Mouse (Mus musculus) spleen, adult 2 months (tissue): ENCODE measurements around the gene Tmem170b. TPM values are rescaled to one million over a fixed set of nuclear protein-coding genes. Genes with fewer than 3 reads are reported as not detected.

ENCODE experiments used
- DNase-seq, 2 experiments: peaks; one replicate each; pipeline versions ENCODE4 v3.0.0 to v3.0.0-alpha.2; 2012 to 2021; ENCODE audit warnings: low spot score in 2 of 2, low read depth in 1 of 2
- H3K27ac ChIP-seq: fragments of 200-500 bp; 2 replicates; pipeline ENCODE4 v1.5.1; 2012; ENCODE audit warnings: low read length, inconsistent platforms; ENCODE audit not compliant: insufficient read depth
- H3K27me3 ChIP-seq: fragments of 200-500 bp; 2 replicates; pipeline ENCODE4 v1.6.1; 2012; ENCODE audit warnings: mild to moderate bottlenecking, moderate library complexity, low read length, inconsistent platforms; ENCODE audit not compliant: control insufficient read depth, insufficient read depth
- H3K36me3 ChIP-seq: fragments of 200-500 bp; 2 replicates; pipeline ENCODE4 v1.6.1; 2012; ENCODE audit warnings: mild to moderate bottlenecking, low read length, inconsistent platforms; ENCODE audit not compliant: control insufficient read depth, insufficient read depth
- H3K4me1 ChIP-seq: fragments of 200-500 bp; 2 replicates; pipeline ENCODE4 v1.6.1; 2011; ENCODE audit warnings: inconsistent platforms; ENCODE audit not compliant: control insufficient read depth, insufficient read depth, insufficient read length
- H3K4me3 ChIP-seq: fragments of 200-500 bp; 2 replicates; pipeline ENCODE4 v1.5.1; 2011; ENCODE audit warnings: mild to moderate bottlenecking, inconsistent platforms; ENCODE audit not compliant: insufficient read depth, insufficient read length; ENCODE audit errors: extremely low read depth
- CTCF ChIP-seq: fragments of 200-500 bp; IDR thresholded peaks from 2 replicates; pipeline ENCODE4 v1.5.1; 2011; ENCODE audit warnings: mild to moderate bottlenecking, inconsistent platforms; ENCODE audit not compliant: insufficient read depth, insufficient read length, insufficient replicate concordance; ENCODE audit errors: extremely low read depth
- POLR2A ChIP-seq: fragments of 200-500 bp; IDR thresholded peaks from 2 replicates; pipeline ENCODE4 v1.6.1; 2011; ENCODE audit warnings: low read depth, low read length, inconsistent platforms
- WGBS: fragments of 180-500 bp; shearing (Covaris S2); methylation state at CpG from one replicate; pipeline ENCODE4 v1.1.7; 2018; 5-methylcytosine and 5-hydroxymethylcytosine counted together
- polyA plus RNA-seq: library from polyadenylated mRNA; depleted of rRNA; stranded (reverse); fragments of >200 nt; gene quantifications from 2 replicates; pipeline ENCODE4 v1.2.3, GENCODE M21; 2012

The Tmem170b gene
- polyA plus RNA-seq, 1 experiment = 6.0 TPM

DNA sequence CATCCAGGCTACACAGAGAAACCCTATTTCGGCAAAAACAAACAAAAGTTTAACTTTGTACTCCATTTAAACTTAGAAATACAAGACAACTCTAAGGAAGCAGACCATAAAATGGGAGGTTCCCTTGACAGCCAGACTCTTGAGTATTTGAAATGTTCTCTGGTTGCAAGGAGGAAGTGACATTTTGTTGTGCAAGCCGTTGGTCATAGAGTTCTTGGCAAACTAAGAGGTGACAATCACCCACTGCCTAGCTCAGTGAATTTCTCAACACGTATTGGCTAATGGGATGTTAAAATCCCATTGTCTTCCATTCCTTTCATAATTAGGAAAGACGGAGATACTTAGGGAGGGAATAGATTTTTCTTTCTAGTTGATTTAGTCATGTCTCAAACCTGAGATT, 5.7 kb upstream of the Tmem170b start:
- Histone ChIP-seq H3K4me3 (no peak overlapping the region), H3K36me3 (no peaks in the 10 kb centered on the region), H3K27me3 (no peaks in the 10 kb centered on the region), H3K27ac (peak overlapping the region; percentile 63; the same call in 1 of the 2 replicates), H3K4me1 (peaks cover 17% of the 10 kb centered on the region)
- no peak for DNase-seq
- 46% methylated on average over 4 of the region's 4 CpGs for WGBS
- TF ChIP-seq POLR2A = no peak
- no peak for TF ChIP-seq CTCF

DNA sequence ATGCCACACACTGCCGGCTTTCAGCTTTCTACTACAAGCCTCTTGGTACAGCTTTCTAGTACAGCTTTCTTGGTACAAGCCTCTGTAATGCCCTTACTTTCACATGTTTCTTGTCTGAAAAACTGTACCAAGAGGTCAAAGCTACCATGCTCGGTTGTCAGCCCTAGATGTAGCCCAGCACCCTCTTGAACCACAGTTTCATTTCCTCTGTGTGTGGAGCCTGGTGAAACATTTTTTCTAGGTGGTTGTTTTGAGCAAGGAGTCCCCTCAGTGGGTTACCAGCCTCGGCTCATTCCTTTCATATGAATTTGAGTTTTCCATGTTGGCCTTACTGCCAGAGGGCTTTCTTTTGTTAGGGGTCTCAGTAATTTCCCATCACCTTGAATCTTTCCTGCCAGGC, 4.7 kb upstream of the Tmem170b start:
- 31% methylated on average over 3 of the region's 3 CpGs for WGBS
- no peak overlapping the region for H3K4me3 ChIP-seq
- peak overlapping the region; percentile 70 for H3K27ac ChIP-seq
- H3K4me1 ChIP-seq = peaks cover 17% of the 10 kb centered on the region
- no peaks in the 10 kb centered on the region for H3K36me3 ChIP-seq
- DNase-seq = peak in 1 of 2 experiments; percentile 45
- peaks cover under 1% of the 10 kb centered on the region; the same call in 1 of the 2 replicates for H3K27me3 ChIP-seq
- TF ChIP-seq POLR2A (no peak), CTCF (no peak)

DNA sequence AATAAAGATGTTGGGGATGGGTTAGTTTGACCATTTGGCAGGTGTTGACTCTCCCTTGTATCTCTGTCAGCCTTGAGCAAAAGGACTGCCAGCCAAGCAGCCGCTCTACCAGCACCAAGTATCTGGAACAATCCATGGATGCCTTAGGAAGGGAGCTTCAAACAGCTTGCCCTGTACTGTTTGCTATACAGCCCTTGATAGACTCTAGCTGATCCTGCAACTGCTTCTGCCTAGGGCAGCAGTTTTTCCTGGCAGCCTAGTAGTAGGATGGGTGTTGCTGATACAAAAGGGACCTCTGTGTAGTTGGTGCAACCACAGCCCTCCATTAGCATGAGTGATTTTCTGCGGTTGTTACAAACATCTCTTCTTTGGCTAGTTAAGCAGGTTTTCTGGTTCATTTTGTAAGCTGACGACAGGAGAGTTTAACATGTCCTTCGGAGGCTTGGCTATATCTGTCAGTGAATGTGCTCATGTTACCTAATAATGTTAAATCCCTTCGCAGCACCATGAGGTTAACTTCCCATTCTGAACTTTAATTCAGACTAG, 1.7 kb upstream of the Tmem170b start:
- DNase-seq = no peak
- H3K27me3 ChIP-seq = peaks cover 2% of the 10 kb centered on the region; the same call in 1 of the 2 replicates
- H3K36me3 ChIP-seq = no peaks in the 10 kb centered on the region
- 92% methylated on average over 5 of the region's 5 CpGs for WGBS
- H3K4me3 ChIP-seq = no peak overlapping the region
- no peak for TF ChIP-seq POLR2A
- no peak for TF ChIP-seq CTCF
- peaks cover 12% of the 10 kb centered on the region for H3K4me1 ChIP-seq
- no peak overlapping the region for H3K27ac ChIP-seq

DNA sequence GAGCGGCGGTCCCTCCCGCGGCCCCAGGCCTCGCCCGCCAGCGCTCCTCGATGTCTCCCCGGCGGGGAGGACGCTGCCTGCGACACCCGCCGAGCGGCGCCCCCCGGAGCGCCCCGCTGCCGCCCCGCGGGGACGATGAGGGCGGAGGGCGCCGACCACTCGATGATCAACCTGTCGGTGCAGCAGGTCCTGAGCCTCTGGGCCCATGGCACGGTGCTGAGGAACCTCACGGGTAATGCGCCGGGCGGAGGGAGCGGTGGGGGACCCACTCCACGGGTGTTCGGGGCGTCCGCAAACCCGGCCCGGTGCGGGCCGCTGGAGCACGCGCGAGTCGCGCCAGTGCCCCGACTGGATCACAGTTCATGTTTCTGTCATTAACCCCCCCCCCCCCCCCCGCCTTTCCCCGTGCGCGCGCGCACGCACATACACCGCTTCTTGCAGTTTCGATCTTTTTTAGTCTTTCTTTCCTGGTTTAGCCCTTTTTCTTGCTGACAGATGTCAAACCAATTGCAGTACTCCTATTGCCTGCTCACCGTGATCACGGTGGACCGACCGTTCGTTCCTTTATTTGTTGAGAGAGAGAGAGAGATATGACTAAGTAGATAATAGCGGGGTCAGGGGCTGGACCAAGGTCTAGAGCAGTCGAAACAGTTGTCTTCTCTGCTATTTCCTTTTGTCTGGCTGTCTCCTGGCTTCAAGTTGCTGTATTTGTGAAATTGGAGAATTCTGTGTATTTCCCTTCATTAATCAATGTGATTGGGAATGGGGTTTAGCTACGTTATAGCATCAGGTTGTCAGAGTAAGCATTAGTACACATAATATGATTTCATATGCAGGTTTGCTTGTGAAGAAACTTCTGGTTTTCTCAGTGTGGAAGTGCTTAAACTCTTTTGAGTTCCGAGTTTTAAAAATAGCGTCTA, 634 bp downstream of the Tmem170b start:
- TF ChIP-seq CTCF = no peak
- no peak for TF ChIP-seq POLR2A
- no peaks in the 10 kb centered on the region for H3K36me3 ChIP-seq
- peaks cover 2% of the 10 kb centered on the region; the same call in 1 of the 2 replicates for H3K27me3 ChIP-seq
- H3K4me1 ChIP-seq = peaks cover 6% of the 10 kb centered on the region
- H3K27ac ChIP-seq = peak overlapping the region; percentile 82
- DNase-seq = peak in 1 of 2 experiments; percentile 49
- H3K4me3 ChIP-seq = peak overlapping the region; percentile 82
- 1% methylated on average over 58 of the region's 67 CpGs for WGBS

DNA sequence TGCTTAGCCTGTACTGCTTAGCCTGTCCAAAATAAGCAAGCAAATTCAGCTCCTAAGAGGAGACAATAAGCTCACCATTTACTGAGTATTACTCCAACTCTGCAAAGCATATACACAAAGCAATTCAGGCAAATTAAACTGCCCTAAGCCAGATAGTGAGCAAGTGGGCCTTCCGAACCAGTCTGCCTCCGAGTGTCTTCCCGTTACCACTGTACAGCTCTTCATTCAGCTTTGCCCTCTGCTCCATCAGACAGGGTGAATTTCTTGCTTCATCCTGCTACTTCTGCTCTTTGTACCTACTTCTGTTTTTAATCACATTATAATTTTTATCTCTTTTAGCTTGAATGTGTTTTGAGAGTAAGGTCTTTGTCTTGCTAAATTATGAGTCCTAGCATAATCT, 1.9 kb downstream of the Tmem170b start:
- peaks cover 2% of the 10 kb centered on the region; the same call in 1 of the 2 replicates for H3K27me3 ChIP-seq
- WGBS = 84% methylated on average over 3 of the region's 3 CpGs
- TF ChIP-seq CTCF = no peak
- TF ChIP-seq POLR2A = no peak
- H3K4me3 ChIP-seq = no peak overlapping the region
- H3K4me1 ChIP-seq = peaks cover 2% of the 10 kb centered on the region
- H3K36me3 ChIP-seq = no peaks in the 10 kb centered on the region
- no peak overlapping the region for H3K27ac ChIP-seq
- no peak for DNase-seq

DNA sequence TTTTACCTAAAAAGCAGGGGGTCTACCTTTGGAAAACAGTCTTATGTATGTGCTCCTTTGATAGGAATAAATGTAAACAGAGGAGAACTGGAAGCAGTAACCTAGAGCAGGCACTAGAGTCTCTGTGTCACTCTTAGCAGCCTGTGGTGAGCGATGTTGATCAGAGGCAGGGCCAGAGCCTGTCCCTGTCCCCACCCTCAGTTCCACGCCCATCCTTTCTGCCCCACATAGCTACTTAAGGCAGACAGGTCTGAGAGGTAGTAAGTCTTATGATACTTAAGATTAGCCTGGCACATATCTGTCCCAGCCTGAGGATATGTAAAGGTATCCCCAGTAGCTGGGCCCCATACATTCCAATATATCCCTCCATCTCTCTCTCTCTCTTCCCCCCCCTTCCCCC, 2.9 kb downstream of the Tmem170b start:
- no peak overlapping the region for H3K27ac ChIP-seq
- peaks cover 2% of the 10 kb centered on the region; the same call in 1 of the 2 replicates for H3K27me3 ChIP-seq
- DNase-seq = no peak
- no peak overlapping the region for H3K4me3 ChIP-seq
- WGBS = 71% methylated on average over 2 of the region's 2 CpGs
- no peak for TF ChIP-seq POLR2A
- TF ChIP-seq CTCF = no peak
- H3K4me1 ChIP-seq = peaks cover 2% of the 10 kb centered on the region
- no peaks in the 10 kb centered on the region for H3K36me3 ChIP-seq

DNA sequence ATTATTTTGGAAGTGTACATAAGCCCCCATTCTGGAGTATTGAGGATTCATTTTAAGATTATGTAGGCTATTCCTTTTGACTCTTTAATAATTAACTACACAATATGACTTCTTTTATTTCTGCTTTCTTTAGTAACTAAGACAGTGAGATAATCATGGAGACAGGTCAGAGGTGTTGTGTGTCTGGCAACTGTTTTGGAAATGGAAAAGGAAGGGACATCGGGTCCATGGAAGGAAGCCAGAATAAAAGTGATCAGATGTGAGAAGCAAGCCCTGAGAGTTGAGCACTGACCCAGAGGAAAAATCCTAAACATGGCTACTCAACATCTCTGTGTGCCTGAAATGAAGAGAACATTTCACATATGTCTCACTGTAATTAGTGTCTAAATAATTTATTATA, 5.3 kb downstream of the Tmem170b start:
- Histone ChIP-seq H3K27me3 (peaks cover 1% of the 10 kb centered on the region; the same call in 1 of the 2 replicates), H3K36me3 (no peaks in the 10 kb centered on the region), H3K4me1 (peaks cover 5% of the 10 kb centered on the region), H3K27ac (no peak overlapping the region), H3K4me3 (no peak overlapping the region)
- no peak for TF ChIP-seq CTCF
- TF ChIP-seq POLR2A = no peak
- WGBS = 89% methylated on average over 1 of the region's 1 CpGs
- no peak for DNase-seq
